In genomic region chr1:171205704-171206493, GRCm38 (mm10) we compare ENCODE assay signal across 24 mouse cellular contexts. TPM values are rescaled to one million over a fixed set of nuclear protein-coding genes. Genes with fewer than 3 reads are reported as not detected.
DNase-seq lines count a peak whose midpoint lies in the region; ATAC-seq and TF ChIP-seq lines count a peak whose summit lies in the region.
"Had no signal": no experiment of that assay in that cellular context is flagged by ENCODE, and none has a peak within 500 bp of the region (broad histone marks: within the 10 kb centered on the region; RNA-seq: fewer than 3 reads in every experiment).

No protein-coding gene starts in this region.

- TF ChIP-seq POLR2A in heart, adult 2 months (IDR thresholded peaks at IDR 0.05; ENCODE audit: insufficient read depth, low read depth, low read length), result no peak
- no peak for TF ChIP-seq POLR2A in MEL (IDR thresholded peaks at IDR 0.05; ENCODE audit: control insufficient read depth in 1 of 2, insufficient read depth in 1 of 2, low read depth in 1 of 2, low read length in 2 of 2, poor library complexity in 1 of 2)

- peaks cover 3% of the 10 kb centered on the region; the same call in 1 of the 2 replicates for H3K4me1 ChIP-seq in heart, adult 2 months (ENCODE audit: control insufficient read depth, insufficient read depth, low read length)
- H3K4me1 ChIP-seq in megakaryocyte, embryonic 14.5 days, result peaks cover 52% of the 10 kb centered on the region
- H3K4me1 ChIP-seq in MEL (ENCODE audit: control insufficient read depth in 1 of 2, insufficient read depth in 2 of 2, low read length in 2 of 2), result peaks cover 9 to 31% of the 10 kb centered on the region in 2 experiments
- H3K4me1 ChIP-seq: forebrain, embryonic 13.5 days had no signal

- H3K79me2 ChIP-seq in heart, adult 2 months (replicated peaks; ENCODE audit: control insufficient read depth, insufficient read depth, low read length), result no peaks in the 10 kb centered on the region
- no peaks in the 10 kb centered on the region for H3K79me2 ChIP-seq in MEL (ENCODE audit: control insufficient read depth, insufficient read depth, low read length, poor library complexity)

- intact Hi-C loops in heart, adult 2 months (cut with DNase I), result no loop called here

- H3K36me3 ChIP-seq in heart, adult 2 months (ENCODE audit: control insufficient read depth, insufficient read depth, low read length), result no peaks in the 10 kb centered on the region
- H3K36me3 ChIP-seq in megakaryocyte, embryonic 14.5 days (replicated peaks; ENCODE audit: low read length), result peaks cover 3% of the 10 kb centered on the region
- H3K36me3 ChIP-seq in MEL (ENCODE audit: control insufficient read depth in 1 of 2, insufficient read depth in 2 of 2, low read length in 2 of 2), result peaks cover 0 to 22% of the 10 kb centered on the region in 2 experiments; a peak in 2 of 4 replicates
- H3K36me3 ChIP-seq: forebrain, embryonic 10.5 days; hindbrain, embryonic 10.5 days; hindbrain, embryonic 13.5 days had no signal

- 58% methylated on average over 6 of the region's 6 CpGs for WGBS in heart, adult 2 months

- no peak for TF ChIP-seq CTCF in heart, adult 2 months (IDR thresholded peaks at IDR 0.05)
- TF ChIP-seq CTCF in MEL (IDR thresholded peaks at IDR 0.05 in 2 of 3, conservative IDR thresholded peaks at IDR 0.05 in 1 of 3; ENCODE audit: control insufficient read depth in 1 of 3, insufficient read depth in 1 of 3, low read depth in 2 of 3, low read length in 3 of 3, poor library complexity in 1 of 3, severe bottlenecking in 1 of 3), result no peak

- H3K9ac ChIP-seq in heart, adult 2 months (ENCODE audit: low read depth, low read length), result no peak overlapping the region
- 0 out of 2 replicates have a peak overlapping the region, but pooled peaks have one; percentile 16 for H3K9ac ChIP-seq in MEL (ENCODE audit: control insufficient read depth, low read depth, low read length, poor library complexity, severe bottlenecking)
- H3K9ac ChIP-seq: forebrain, embryonic 13.5 days; hindbrain, embryonic 13.5 days had no signal

- H3K27ac ChIP-seq in heart, adult 2 months, result no peak overlapping the region
- peak overlapping the region; percentile 47 for H3K27ac ChIP-seq in MEL (ENCODE audit: control insufficient read depth, low read depth, low read length)
- H3K27ac ChIP-seq: forebrain, embryonic 10.5 days; forebrain, embryonic 13.5 days; hindbrain, embryonic 10.5 days; hindbrain, embryonic 13.5 days had no signal

- H3K27me3 ChIP-seq in heart, adult 2 months (ENCODE audit: control insufficient read depth, insufficient read depth, low read length), result no peaks in the 10 kb centered on the region
- H3K27me3 ChIP-seq in megakaryocyte, embryonic 14.5 days (replicated peaks), result peaks cover 3% of the 10 kb centered on the region
- no peaks in the 10 kb centered on the region for H3K27me3 ChIP-seq in MEL (ENCODE audit: control insufficient read depth in 1 of 2, insufficient read depth in 2 of 2, low read length in 2 of 2)
- H3K27me3 ChIP-seq: hindbrain, embryonic 13.5 days had no signal

- ATAC-seq in megakaryocyte, adult 5-6 weeks (ENCODE audit: poor library complexity, severe bottlenecking), result no peak
- peak; percentile 67 for ATAC-seq in common myeloid progenitor, adult 5-6 weeks (replicated peaks; ENCODE audit: low read depth, poor library complexity, severe bottlenecking)
- ATAC-seq: activated CD4-positive, CD25-positive, alpha-beta regulatory T cell, adult 4 months; forebrain, embryonic 13.5 days; forebrain, embryonic 16.5 days; intestine, postnatal 0 days had no signal

- H3K9me3 ChIP-seq in megakaryocyte, embryonic 14.5 days, result peaks cover 7% of the 10 kb centered on the region
- H3K9me3 ChIP-seq in MEL (replicated peaks; ENCODE audit: insufficient read depth, low read length), result no peaks in the 10 kb centered on the region
- H3K9me3 ChIP-seq: forebrain, embryonic 10.5 days; forebrain, embryonic 13.5 days; hindbrain, embryonic 10.5 days; hindbrain, embryonic 13.5 days had no signal

- DNase-seq in heart, adult 2 months, result peak in 1 of 2 experiments; percentile 35
- DNase-seq in heart, adult 8-10 months (ENCODE audit: low spot score), result no peak
- DNase-seq in MEL (ENCODE audit: low read depth, low spot score), result peak; percentile 89
- no peak for DNase-seq in frontal cortex, postnatal 10 days (ENCODE audit: low spot score in 2 of 2)
- no peak for DNase-seq in frontal cortex, postnatal 14 days (ENCODE audit: low spot score in 2 of 2)
- DNase-seq: adrenal gland, adult 8-10 months; adrenal gland, postnatal 25 days; cerebellum, adult 11-12 months; cerebellum, adult 8-10 months; cerebellum, postnatal 10 days; cerebellum, postnatal 36 days; gastrocnemius, postnatal 36 days; heart, postnatal 10 days; kidney, adult 2 months had no signal

- no peak for TF ChIP-seq RAD21 in MEL (IDR thresholded peaks at IDR 0.05; ENCODE audit: low read depth, low read length)

- H3K4me3 ChIP-seq in heart, adult 2 months, result no peak overlapping the region
- H3K4me3 ChIP-seq in megakaryocyte, embryonic 14.5 days (replicated peaks), result peak overlapping the region; percentile 43
- peak overlapping the region; percentile 6 to 49; a peak in 3 of 4 replicates for H3K4me3 ChIP-seq in MEL (ENCODE audit: control insufficient read depth in 1 of 2, insufficient read depth in 1 of 2, low read depth in 2 of 2, low read length in 2 of 2)
- H3K4me3 ChIP-seq: forebrain, embryonic 10.5 days; forebrain, embryonic 13.5 days; hindbrain, embryonic 10.5 days; hindbrain, embryonic 13.5 days had no signal

- TF ChIP-seq EP300 in heart, adult 2 months (IDR thresholded peaks at IDR 0.05; ENCODE audit: insufficient read depth, low read depth, low read length), result peak; percentile 86
- peak; percentile 73 to 84 for TF ChIP-seq EP300 in MEL (IDR thresholded peaks at IDR 0.05; ENCODE audit: low read depth in 1 of 2, low read length in 2 of 2)

TF ChIP-seq in MEL, 35 proteins besides CTCF, POLR2A, EP300 and RAD21 (continues in another document):
- TF ChIP-seq BHLHE40 (IDR thresholded peaks at IDR 0.05; ENCODE audit: borderline replicate concordance, low read depth, low read length), result no peak
- TF ChIP-seq CHD1 (IDR thresholded peaks at IDR 0.05; ENCODE audit: low read depth, low read length), result no peak

RNA-seq across cellular contexts. Expression of gene Nr1i3, which starts 7.9 kb away (rescaled TPM):
- not detected for total RNA-seq in heart, adult 2 months (2021)
- 0.12 TPM in 1 of 2 replicates, not detected in the other for polyA plus RNA-seq in heart, adult 2 months (2012; rRNA removed)
- not detected for total RNA-seq in heart, adult 8-10 months (2022)
- polyA plus RNA-seq in megakaryocyte, embryonic 14.5 days (2012; ENCODE audit: insufficient read depth, low replicate concordance), result not detected in 2 replicates
- not detected in 2 replicates for total RNA-seq in megakaryocyte, adult 5-6 weeks (2015)
- 0.04 TPM in 2 replicates for total RNA-seq in megakaryocyte, adult 5-6 weeks (2017)
- 1.4 and 1.7 TPM in 2 replicates for total RNA-seq in MEL (2012; rRNA removed)
- polyA plus RNA-seq in MEL (2012; ENCODE audit: insufficient read depth in 1 of 2, insufficient read length in 2 of 2, low read depth in 1 of 2, low replicate concordance in 2 of 2, missing spikeins in 1 of 2), result under 1 TPM in 1 of 2 experiments, not detected in 1; 0.24 TPM
- 0.32 TPM in 1 of 2 replicates, not detected in the other for total RNA-seq in common myeloid progenitor, adult 5-6 weeks (2017)
- total RNA-seq: adrenal gland, postnatal 25 days; gastrocnemius, postnatal 36 days; heart, postnatal 10 days had no signal

RNA-seq across cellular contexts. Expression of gene Pcp4l1, which starts 9.8 kb away (rescaled TPM):
- total RNA-seq in heart, adult 2 months (2021), result 100 to 1,000 TPM; 255 to 283 TPM
- 165 and 190 TPM in 2 replicates for polyA plus RNA-seq in heart, adult 2 months (2012; rRNA removed)
- total RNA-seq in heart, adult 8-10 months (2022), result 100 to 1,000 TPM; 193 to 360 (median 253) TPM
- polyA plus RNA-seq in megakaryocyte, embryonic 14.5 days (2012; ENCODE audit: insufficient read depth, low replicate concordance), result 28.3 and 28.5 TPM in 2 replicates
- total RNA-seq in megakaryocyte, adult 5-6 weeks (2015), result 1.2 and 1.4 TPM in 2 replicates
- 0.44 and 0.73 TPM in 2 replicates for total RNA-seq in megakaryocyte, adult 5-6 weeks (2017)
- total RNA-seq in MEL (2012; rRNA removed), result not detected in 2 replicates
- not detected for polyA plus RNA-seq in MEL (2012; ENCODE audit: insufficient read depth in 1 of 2, insufficient read length in 2 of 2, low read depth in 1 of 2, low replicate concordance in 2 of 2, missing spikeins in 1 of 2)
- 11.2 and 11.8 TPM in 2 replicates for total RNA-seq in common myeloid progenitor, adult 5-6 weeks (2017)
- polyA plus RNA-seq: activated CD4-positive, CD25-positive, alpha-beta regulatory T cell, adult 4 months had no signal

RNA-seq across cellular contexts. Expression of gene Tomm40l, which starts 16.4 kb away (rescaled TPM):
- 10 to 100 TPM; 79.8 to 81.6 TPM for total RNA-seq in heart, adult 2 months (2021)
- polyA plus RNA-seq in heart, adult 2 months (2012; rRNA removed), result 63.9 and 83.2 TPM in 2 replicates
- total RNA-seq in heart, adult 8-10 months (2022), result 100 to 1,000 TPM in 1 of 4 experiments, 10 to 100 TPM in 3; 94.3 to 111 (median 97.4) TPM
- 22.7 and 24.1 TPM in 2 replicates for polyA plus RNA-seq in megakaryocyte, embryonic 14.5 days (2012; ENCODE audit: insufficient read depth, low replicate concordance)
- total RNA-seq in megakaryocyte, adult 5-6 weeks (2015), result 7.3 and 8.2 TPM in 2 replicates
- total RNA-seq in megakaryocyte, adult 5-6 weeks (2017), result 8.5 and 14.4 TPM in 2 replicates
- 38.0 and 40.7 TPM in 2 replicates for total RNA-seq in MEL (2012; rRNA removed)
- polyA plus RNA-seq in MEL (2012; ENCODE audit: insufficient read depth in 1 of 2, insufficient read length in 2 of 2, low read depth in 1 of 2, low replicate concordance in 2 of 2, missing spikeins in 1 of 2), result 10 to 100 TPM in 1 of 2 experiments, not detected in 1; 43.4 TPM
- 19.0 and 21.5 TPM in 2 replicates for total RNA-seq in common myeloid progenitor, adult 5-6 weeks (2017)

RNA-seq across cellular contexts. Expression of gene Apoa2, which starts 19.0 kb away (rescaled TPM):
- 1 to 10 TPM; 2.1 to 2.2 TPM for total RNA-seq in heart, adult 2 months (2021)
- 3.9 and 15.3 TPM in 2 replicates for polyA plus RNA-seq in heart, adult 2 months (2012; rRNA removed)
- total RNA-seq in heart, adult 8-10 months (2022), result 1 to 10 TPM; 1.8 to 4.9 (median 1.9) TPM
- polyA plus RNA-seq in megakaryocyte, embryonic 14.5 days (2012; ENCODE audit: insufficient read depth, low replicate concordance), result not detected in 2 replicates
- total RNA-seq in megakaryocyte, adult 5-6 weeks (2015), result 0.87 TPM in 1 of 2 replicates, not detected in the other
- total RNA-seq in megakaryocyte, adult 5-6 weeks (2017), result not detected in 2 replicates
- total RNA-seq in MEL (2012; rRNA removed), result not detected in 2 replicates
- polyA plus RNA-seq in MEL (2012; ENCODE audit: insufficient read depth in 1 of 2, insufficient read length in 2 of 2, low read depth in 1 of 2, low replicate concordance in 2 of 2, missing spikeins in 1 of 2), result under 1 TPM in 1 of 2 experiments, not detected in 1; 0.15 TPM
- total RNA-seq in common myeloid progenitor, adult 5-6 weeks (2017), result 3.7 TPM in 1 of 2 replicates, not detected in the other
- polyA plus RNA-seq: activated CD4-positive, CD25-positive, alpha-beta regulatory T cell, adult 4 months had no signal

RNA-seq across cellular contexts. Expression of gene Fcer1g, which starts 28.3 kb away (rescaled TPM):
- 10 to 100 TPM; 12.4 to 15.3 TPM for total RNA-seq in heart, adult 2 months (2021)
- polyA plus RNA-seq in heart, adult 2 months (2012; rRNA removed), result 32.7 and 50.8 TPM in 2 replicates
- 10 to 100 TPM in 2 of 4 experiments, 1 to 10 TPM in 2; 8.2 to 14.4 (median 11.5) TPM for total RNA-seq in heart, adult 8-10 months (2022)
- 12.9 and 57.4 TPM in 2 replicates for polyA plus RNA-seq in megakaryocyte, embryonic 14.5 days (2012; ENCODE audit: insufficient read depth, low replicate concordance)
- 2,036 and 2,044 TPM in 2 replicates for total RNA-seq in megakaryocyte, adult 5-6 weeks (2015)
- 995 and 1,060 TPM in 2 replicates for total RNA-seq in megakaryocyte, adult 5-6 weeks (2017)
- total RNA-seq in MEL (2012; rRNA removed), result 0.36 and 0.62 TPM in 2 replicates
- 1 to 10 TPM in 1 of 2 experiments, not detected in 1; 1.1 TPM for polyA plus RNA-seq in MEL (2012; ENCODE audit: insufficient read depth in 1 of 2, insufficient read length in 2 of 2, low read depth in 1 of 2, low replicate concordance in 2 of 2, missing spikeins in 1 of 2)
- total RNA-seq in common myeloid progenitor, adult 5-6 weeks (2017), result 58.4 and 94.7 TPM in 2 replicates

Comparison
In these comparisons a context has a peak if more than half of its experiments do, and no peak if none do; other contexts are left out.
1. RNA of gene Pcp4l1, which starts 9.8 kb away (total RNA-seq): 255 to 283 TPM in heart, adult 2 months and 193 to 360 TPM in heart, adult 8-10 months; 11.2 to 11.8 TPM in common myeloid progenitor, adult 5-6 weeks, 0.44 to 1.4 TPM in megakaryocyte, adult 5-6 weeks and not detected in MEL; every median in the first group is over 10 times any median in the second.